Mouse (Mus musculus) C2C12 (cell line): ENCODE measurements at regions not wholly inside any gene's neighbourhood (a gene's known extent, or its start where the extent isn't known, plus 50 kb on each side); places are given as distances from the start of the nearest gene placed in this dataset.

Experiments used
- H3K27me3 ChIP-seq: one replicate; pipeline ENCODE4 v1.6.1; 2011; ENCODE audit not compliant: control insufficient read depth, insufficient read depth, insufficient read length
- H3K36me3 ChIP-seq: one replicate; pipeline ENCODE4 v1.6.1; 2011; ENCODE audit not compliant: control insufficient read depth, insufficient read depth
- H3K4me3 ChIP-seq: one replicate; pipeline ENCODE4 v1.5.1; 2011; ENCODE audit warnings: mild to moderate bottlenecking, control low read depth; ENCODE audit not compliant: poor library complexity, insufficient read depth, severe bottlenecking
- H3K79me2 ChIP-seq: one replicate; pipeline ENCODE4 v1.6.1; 2011; ENCODE audit not compliant: control insufficient read depth, insufficient read depth
- H3K79me3 ChIP-seq: one replicate; pipeline ENCODE4 v1.6.1; 2011; ENCODE audit warnings: low read depth, control low read depth
- H3ac ChIP-seq: one replicate; pipeline ENCODE3; 2011; ENCODE audit warnings: low read depth; ENCODE audit not compliant: control insufficient read depth, insufficient read length
- CEBPB ChIP-seq: IDR thresholded peaks from one replicate; pipeline ENCODE4 v1.6.1; 2011; ENCODE audit warnings: low read depth, mild to moderate bottlenecking, control low read depth, moderate library complexity
- CTCF ChIP-seq: IDR thresholded peaks from one replicate; pipeline ENCODE4 v1.5.1; 2011; ENCODE audit not compliant: control insufficient read depth, insufficient read depth, insufficient read length
- FOSL1 ChIP-seq: IDR thresholded peaks from one replicate; pipeline ENCODE4 v1.8.0; 2011; ENCODE audit warnings: mild to moderate bottlenecking, low read length; ENCODE audit not compliant: poor library complexity, insufficient read depth, severe bottlenecking
- MAX ChIP-seq: IDR thresholded peaks from one replicate; pipeline ENCODE4 v1.6.1; 2011; ENCODE audit warnings: mild to moderate bottlenecking, control low read depth
- MYOD1 ChIP-seq: IDR thresholded peaks from one replicate; pipeline ENCODE4 v1.6.1; 2011; ENCODE audit warnings: low read depth; ENCODE audit not compliant: control insufficient read depth, insufficient read length
- MYOG ChIP-seq: IDR thresholded peaks from one replicate; pipeline ENCODE4 v1.6.1; 2011; ENCODE audit not compliant: control insufficient read depth, insufficient read length; ENCODE audit errors: extremely low read depth
- USF1 ChIP-seq: IDR thresholded peaks from one replicate; pipeline ENCODE4 v1.6.1; 2011; ENCODE audit warnings: low read depth, mild to moderate bottlenecking, control low read depth, moderate library complexity

GRCm38 (mm10) chr15:36931460-36931859, 76.1 kb downstream of the Zfp706 start:
- Histone ChIP-seq H3K27me3 (no peaks in the 10 kb centered on the region), H3K4me3 (no peak overlapping the region)

DNA sequence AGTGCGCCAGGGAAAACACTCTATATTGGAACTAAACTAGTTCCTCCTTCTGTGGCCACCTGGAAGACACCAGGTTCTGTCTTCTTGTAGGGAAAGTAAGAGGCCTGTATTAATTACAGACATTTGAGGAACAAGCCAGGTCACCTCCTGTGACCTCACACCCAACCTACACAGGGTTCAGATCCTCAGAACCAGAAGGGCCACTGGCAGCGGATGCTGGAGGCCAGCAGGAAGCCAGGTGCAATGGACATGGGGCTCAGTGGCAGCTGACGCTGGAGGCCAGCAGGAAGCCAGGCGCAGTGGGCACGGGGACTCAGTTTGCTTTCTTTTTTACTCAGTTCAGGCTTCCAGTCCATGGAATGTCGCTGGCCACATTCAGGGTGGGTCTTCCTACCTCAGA, 77.1 kb downstream of the Zfp706 start:
- Histone ChIP-seq H3K4me3 (no peak overlapping the region), H3ac (no peak overlapping the region), H3K79me2 (no peaks in the 10 kb centered on the region), H3K27me3 (no peaks in the 10 kb centered on the region), H3K36me3 (no peaks in the 10 kb centered on the region), H3K79me3 (no peaks in the 10 kb centered on the region)
- TF ChIP-seq MAX, result no peak
- TF ChIP-seq CTCF, result no peak
- no peak for TF ChIP-seq MYOD1
- TF ChIP-seq USF1, result no peak
- TF ChIP-seq CEBPB, result no peak
- no peak for TF ChIP-seq MYOG
- no peak for TF ChIP-seq FOSL1

More at GRCm38 (mm10) chr15:36931460-36931859, 76.1 kb downstream of the Zfp706 start:
- H3K79me3 ChIP-seq, result no peaks in the 10 kb centered on the region
- no peaks in the 10 kb centered on the region for H3K79me2 ChIP-seq
- TF ChIP-seq FOSL1 (no peak), MAX (no peak), MYOG (no peak), CTCF (no peak), MYOD1 (no peak), USF1 (no peak)
- no peaks in the 10 kb centered on the region for H3K36me3 ChIP-seq
- no peak overlapping the region for H3ac ChIP-seq

- no peaks in the 10 kb centered on the region for H3K79me3 ChIP-seq
- no peaks in the 10 kb centered on the region for H3K27me3 ChIP-seq
- no peak overlapping the region for H3K4me3 ChIP-seq
- TF ChIP-seq MYOG (no peak), MYOD1 (no peak), FOSL1 (no peak), CTCF (no peak), MAX (no peak), CEBPB (no peak), USF1 (no peak)
- no peaks in the 10 kb centered on the region for H3K79me2 ChIP-seq
- no peaks in the 10 kb centered on the region for H3K36me3 ChIP-seq
- no peak overlapping the region for H3ac ChIP-seq
Observed at GRCm38 (mm10) chr15:36929786-36930185, 77.8 kb downstream of the Zfp706 start.

DNA sequence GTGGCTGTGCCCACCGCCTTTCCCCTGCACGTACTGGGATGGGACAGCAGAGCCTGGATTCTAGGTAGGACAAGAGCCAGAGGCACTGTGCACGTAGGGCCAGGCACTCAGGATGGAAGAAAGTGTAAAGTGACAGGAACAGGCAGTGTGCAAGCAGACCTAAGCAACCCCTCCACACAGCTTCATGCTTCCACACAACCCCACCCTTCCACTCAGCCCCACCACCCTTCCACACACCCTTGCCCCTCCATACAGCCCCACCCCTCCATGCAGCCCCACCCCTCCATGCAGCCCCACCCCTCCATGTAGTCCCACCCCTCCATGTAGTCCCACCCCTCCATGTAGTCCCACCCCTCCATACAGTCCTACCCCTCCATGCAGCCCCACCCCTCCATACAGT, 78.5 kb downstream of the Zfp706 start:
- no peaks in the 10 kb centered on the region for H3K36me3 ChIP-seq
- TF ChIP-seq MAX, result no peak
- no peak for TF ChIP-seq USF1
- no peak for TF ChIP-seq CTCF
- no peak for TF ChIP-seq FOSL1
- TF ChIP-seq CEBPB, result no peak
- TF ChIP-seq MYOD1, result no peak
- no peak for TF ChIP-seq MYOG
- no peaks in the 10 kb centered on the region for H3K79me2 ChIP-seq
- H3K4me3 ChIP-seq, result no peak overlapping the region
- H3K79me3 ChIP-seq, result no peaks in the 10 kb centered on the region
- H3K27me3 ChIP-seq, result no peaks in the 10 kb centered on the region
- H3ac ChIP-seq, result no peak overlapping the region

DNA sequence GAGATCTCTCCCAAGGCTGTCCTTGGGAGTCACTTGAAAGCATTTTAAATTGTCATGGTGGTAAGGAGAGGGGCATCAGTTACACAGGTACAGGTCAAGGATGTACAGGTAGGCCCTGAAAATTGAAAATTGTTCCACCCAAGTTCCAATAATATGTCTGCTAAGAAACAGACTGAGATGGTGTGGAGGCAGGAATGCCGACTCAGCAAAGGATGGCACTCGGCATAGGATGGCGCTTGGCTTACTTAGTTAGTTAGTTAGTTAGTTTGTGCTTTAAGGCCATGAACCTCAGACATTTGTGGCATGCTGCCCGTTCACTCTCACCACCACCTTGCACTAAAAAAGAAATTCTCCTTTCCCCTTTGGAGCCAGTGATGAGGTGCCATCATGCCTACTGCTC, 78.9 kb downstream of the Zfp706 start:
- no peaks in the 10 kb centered on the region for H3K79me3 ChIP-seq
- no peaks in the 10 kb centered on the region for H3K27me3 ChIP-seq
- no peak for TF ChIP-seq CTCF
- TF ChIP-seq MYOD1, result no peak
- TF ChIP-seq USF1, result no peak
- no peak for TF ChIP-seq FOSL1
- no peak for TF ChIP-seq MAX
- no peak for TF ChIP-seq MYOG
- H3ac ChIP-seq, result no peak overlapping the region
- H3K36me3 ChIP-seq, result no peaks in the 10 kb centered on the region
- no peaks in the 10 kb centered on the region for H3K79me2 ChIP-seq
- no peak overlapping the region for H3K4me3 ChIP-seq

DNA sequence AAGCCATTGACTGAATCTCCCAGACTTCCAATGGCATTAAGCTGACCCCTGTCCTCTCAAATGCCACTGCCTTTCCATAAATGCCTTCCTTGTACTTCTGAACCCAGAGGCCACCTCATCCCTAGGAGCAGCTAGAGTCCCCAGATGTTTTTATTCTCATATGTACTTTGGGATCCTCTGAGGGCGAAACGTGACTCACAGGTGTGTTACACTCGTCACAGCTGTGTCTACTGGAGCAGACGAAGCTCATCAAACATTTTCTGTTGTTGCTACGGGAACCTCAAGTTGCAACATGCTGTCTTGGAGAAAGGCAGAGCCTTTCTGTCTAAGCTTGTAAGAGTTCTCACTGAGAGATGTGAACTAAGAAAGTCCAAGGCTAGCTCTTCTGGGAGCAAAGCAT, 80.1 kb downstream of the Zfp706 start:
- Histone ChIP-seq H3K79me3 (no peaks in the 10 kb centered on the region), H3K4me3 (no peak overlapping the region), H3K36me3 (no peaks in the 10 kb centered on the region), H3K27me3 (no peaks in the 10 kb centered on the region), H3ac (no peak overlapping the region), H3K79me2 (no peaks in the 10 kb centered on the region)
- TF ChIP-seq CEBPB (no peak), MYOG (no peak), MYOD1 (no peak), FOSL1 (no peak), MAX (no peak), USF1 (no peak), CTCF (no peak)
